ENCODE assay signal across 17 mouse cellular contexts in the genomic region with DNA sequence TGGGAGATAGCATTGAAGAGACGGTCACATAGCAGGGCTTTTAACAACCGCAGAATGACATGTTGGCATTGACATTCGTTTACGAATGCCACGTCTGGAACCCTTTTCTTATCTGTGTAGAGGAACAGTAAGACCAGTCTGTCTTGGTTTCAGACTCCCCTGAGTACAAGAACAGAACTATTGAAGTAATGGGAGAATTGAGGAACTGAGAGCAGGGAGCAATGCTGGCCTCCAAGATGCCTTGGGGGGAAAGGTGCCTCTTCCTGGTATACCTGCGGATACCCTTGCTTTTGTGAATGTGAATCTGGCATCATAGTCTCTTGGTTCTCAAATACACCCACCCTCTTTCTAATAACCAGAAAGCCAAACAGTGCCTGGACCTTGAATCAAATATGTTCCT. TPM values are rescaled to one million over a fixed set of nuclear protein-coding genes. Genes with fewer than 3 reads are reported as not detected.
DNase-seq lines count a peak whose midpoint lies in the region; ATAC-seq lines count a peak whose summit lies in the region.
"Had no signal": no experiment of that assay in that cellular context is flagged by ENCODE, and none has a peak within 500 bp of the region (broad histone marks: within the 10 kb centered on the region; RNA-seq: fewer than 3 reads in every experiment).

No protein-coding gene starts in this region.

- H3K27ac ChIP-seq in forebrain, embryonic 12.5 days: peak overlapping the region; percentile 42; the same call in 1 of the 2 replicates
- H3K27ac ChIP-seq in forebrain, embryonic 16.5 days (ENCODE audit: low read length): no peak overlapping the region
- H3K27ac ChIP-seq in hindbrain, embryonic 10.5 days: peak overlapping the region; percentile 96; the same call in 1 of the 2 replicates
- H3K27ac ChIP-seq in hindbrain, embryonic 16.5 days (ENCODE audit: low read depth, low read length): no peak overlapping the region
- H3K27ac ChIP-seq in neural tube, embryonic 13.5 days (replicated peaks): 0 out of 2 replicates have a peak overlapping the region, but pooled peaks have one; percentile 18
- H3K27ac ChIP-seq: embryonic facial prominence, embryonic 13.5 days; liver, embryonic 15.5 days had no signal

- no peaks in the 10 kb centered on the region for H3K27me3 ChIP-seq in forebrain, embryonic 12.5 days
- H3K27me3 ChIP-seq in forebrain, embryonic 16.5 days (replicated peaks; ENCODE audit: control insufficient read depth, insufficient read depth, low read length): no peaks in the 10 kb centered on the region
- H3K27me3 ChIP-seq in hindbrain, embryonic 10.5 days (ENCODE audit: insufficient read depth, poor library complexity, severe bottlenecking): no peaks in the 10 kb centered on the region
- H3K27me3 ChIP-seq in hindbrain, embryonic 16.5 days (replicated peaks; ENCODE audit: control insufficient read depth, insufficient read depth, low read length): no peaks in the 10 kb centered on the region
- no peaks in the 10 kb centered on the region for H3K27me3 ChIP-seq in neural tube, embryonic 13.5 days
- no peaks in the 10 kb centered on the region for H3K27me3 ChIP-seq in splenic B cell, adult 2 months (ENCODE audit: control insufficient read depth, insufficient read depth, low read length, poor library complexity, severe bottlenecking)
- H3K27me3 ChIP-seq: embryonic facial prominence, embryonic 13.5 days; limb, embryonic 13.5 days; midbrain, embryonic 13.5 days had no signal

- no peak overlapping the region for H3K9ac ChIP-seq in forebrain, embryonic 12.5 days
- no peak overlapping the region for H3K9ac ChIP-seq in forebrain, embryonic 16.5 days (replicated peaks; ENCODE audit: low read depth, low read length)
- no peak overlapping the region for H3K9ac ChIP-seq in hindbrain, embryonic 16.5 days (ENCODE audit: low read depth, low read length)
- H3K9ac ChIP-seq in neural tube, embryonic 13.5 days: no peak overlapping the region
- H3K9ac ChIP-seq: embryonic facial prominence, embryonic 13.5 days; limb, embryonic 13.5 days; liver, embryonic 15.5 days; midbrain, embryonic 13.5 days had no signal

- H3K9me3 ChIP-seq in forebrain, embryonic 12.5 days: no peaks in the 10 kb centered on the region
- H3K9me3 ChIP-seq in forebrain, embryonic 16.5 days (ENCODE audit: control insufficient read depth, low read length): no peaks in the 10 kb centered on the region
- no peaks in the 10 kb centered on the region for H3K9me3 ChIP-seq in hindbrain, embryonic 10.5 days
- H3K9me3 ChIP-seq in hindbrain, embryonic 16.5 days (ENCODE audit: control insufficient read depth, low read length): no peaks in the 10 kb centered on the region
- H3K9me3 ChIP-seq in neural tube, embryonic 13.5 days: no peaks in the 10 kb centered on the region
- H3K9me3 ChIP-seq: embryonic facial prominence, embryonic 13.5 days; limb, embryonic 13.5 days; liver, embryonic 15.5 days; midbrain, embryonic 13.5 days had no signal

- H3K4me2 ChIP-seq in forebrain, embryonic 12.5 days: no peak overlapping the region
- no peak overlapping the region for H3K4me2 ChIP-seq in forebrain, embryonic 16.5 days (ENCODE audit: low read length)
- no peak overlapping the region for H3K4me2 ChIP-seq in hindbrain, embryonic 16.5 days (ENCODE audit: low read length)
- H3K4me2 ChIP-seq in neural tube, embryonic 13.5 days: no peak overlapping the region
- H3K4me2 ChIP-seq: embryonic facial prominence, embryonic 13.5 days; liver, embryonic 15.5 days; midbrain, embryonic 13.5 days had no signal

- 90% methylated on average over 6 of the region's 6 CpGs for WGBS in forebrain, embryonic 12.5 days
- 76% methylated on average over 6 of the region's 6 CpGs for WGBS in forebrain, embryonic 16.5 days
- 92% methylated on average over 6 of the region's 6 CpGs for WGBS in hindbrain, embryonic 10.5 days
- WGBS in hindbrain, embryonic 16.5 days: 81% methylated on average over 6 of the region's 6 CpGs
- WGBS in neural tube, embryonic 13.5 days: 81% methylated on average over 6 of the region's 6 CpGs

- no peaks in the 10 kb centered on the region for H3K36me3 ChIP-seq in forebrain, embryonic 12.5 days (replicated peaks)
- H3K36me3 ChIP-seq in forebrain, embryonic 16.5 days (ENCODE audit: control insufficient read depth, insufficient read depth): no peaks in the 10 kb centered on the region
- peaks cover 6% of the 10 kb centered on the region for H3K36me3 ChIP-seq in hindbrain, embryonic 10.5 days
- H3K36me3 ChIP-seq in hindbrain, embryonic 16.5 days (ENCODE audit: control insufficient read depth, insufficient read depth, low read length): no peaks in the 10 kb centered on the region
- H3K36me3 ChIP-seq in neural tube, embryonic 13.5 days: no peaks in the 10 kb centered on the region
- no peaks in the 10 kb centered on the region for H3K36me3 ChIP-seq in splenic B cell, adult 2 months (ENCODE audit: control insufficient read depth, insufficient read depth, low read length, poor library complexity, severe bottlenecking)
- H3K36me3 ChIP-seq: liver, embryonic 15.5 days; midbrain, embryonic 13.5 days had no signal

- H3K4me3 ChIP-seq in forebrain, embryonic 12.5 days (replicated peaks): no peak overlapping the region
- no peak overlapping the region for H3K4me3 ChIP-seq in forebrain, embryonic 16.5 days (replicated peaks; ENCODE audit: low read length)
- H3K4me3 ChIP-seq in hindbrain, embryonic 10.5 days: no peak overlapping the region
- H3K4me3 ChIP-seq in hindbrain, embryonic 16.5 days (ENCODE audit: low read length): no peak overlapping the region
- H3K4me3 ChIP-seq in neural tube, embryonic 13.5 days: no peak overlapping the region
- H3K4me3 ChIP-seq: embryonic facial prominence, embryonic 13.5 days; limb, embryonic 13.5 days; liver, embryonic 15.5 days; midbrain, embryonic 13.5 days had no signal

- H3K4me1 ChIP-seq in forebrain, embryonic 12.5 days: peaks cover 77% of the 10 kb centered on the region
- H3K4me1 ChIP-seq in forebrain, embryonic 16.5 days (replicated peaks; ENCODE audit: control insufficient read depth, insufficient read depth, low read length): peaks cover 43% of the 10 kb centered on the region
- peaks cover 97% of the 10 kb centered on the region for H3K4me1 ChIP-seq in hindbrain, embryonic 10.5 days (replicated peaks)
- H3K4me1 ChIP-seq in hindbrain, embryonic 16.5 days (ENCODE audit: control insufficient read depth, insufficient read depth, low read depth, low read length): peaks cover 42% of the 10 kb centered on the region
- peaks cover 99% of the 10 kb centered on the region for H3K4me1 ChIP-seq in neural tube, embryonic 13.5 days (replicated peaks)

- DNase-seq in hindbrain, embryonic 10.5 days (ENCODE audit: low spot score): no peak
- no peak for DNase-seq in neural tube, embryonic 10.5 days (ENCODE audit: extremely low spot score, low spot score)
- DNase-seq in splenic B cell, adult 2 months (ENCODE audit: low read depth, low spot score): peak; percentile 30
- no peak for DNase-seq in adrenal gland, postnatal 10 days
- DNase-seq: adrenal gland, postnatal 14 days; cerebellum, adult 8-10 months; gastrocnemius, postnatal 36 days; lung, postnatal 14 days; right cerebral cortex, adult 18-20 months had no signal

- ATAC-seq in forebrain, embryonic 12.5 days (ENCODE audit: low FRiP score): no peak
- ATAC-seq in forebrain, embryonic 16.5 days: no peak
- no peak for ATAC-seq in hindbrain, embryonic 16.5 days
- no peak for ATAC-seq in neural tube, embryonic 13.5 days (ENCODE audit: low read depth)
- ATAC-seq: midbrain, embryonic 13.5 days had no signal

RNA-seq across cellular contexts. Expression of a gene that starts 18.7 kb away (rescaled TPM):
- 41.1 and 42.5 TPM in 2 replicates for polyA plus RNA-seq in forebrain, embryonic 12.5 days (2016; fragmentation: Nextera tagmentation; extraction: Ambion mirVana)
- polyA plus RNA-seq in forebrain, embryonic 16.5 days (2015; fragmentation: Nextera tagmentation; extraction: Ambion mirVana): 36.0 and 40.3 TPM in 2 replicates
- 20.5 and 27.1 TPM in 2 replicates for polyA plus RNA-seq in hindbrain, embryonic 10.5 days (2016; fragmentation: Nextera tagmentation; extraction: Ambion mirVana)
- polyA plus RNA-seq in hindbrain, embryonic 16.5 days (2015; fragmentation: Nextera tagmentation; extraction: Ambion mirVana): 29.9 and 41.3 TPM in 2 replicates
- polyA plus RNA-seq in neural tube, embryonic 13.5 days (2015; fragmentation: Nextera tagmentation; extraction: Ambion mirVana): 51.3 and 59.1 TPM in 2 replicates
- total RNA-seq in adrenal gland, postnatal 10 days (2021): 10 to 100 TPM; 32.4 to 43.1 TPM

RNA-seq across cellular contexts. Expression of a gene that starts 48.5 kb away (rescaled TPM):
- polyA plus RNA-seq in forebrain, embryonic 12.5 days (2016; fragmentation: Nextera tagmentation; extraction: Ambion mirVana): 84.8 and 91.5 TPM in 2 replicates
- 59.7 and 68.1 TPM in 2 replicates for polyA plus RNA-seq in forebrain, embryonic 16.5 days (2015; fragmentation: Nextera tagmentation; extraction: Ambion mirVana)
- 64.7 and 64.8 TPM in 2 replicates for polyA plus RNA-seq in hindbrain, embryonic 10.5 days (2016; fragmentation: Nextera tagmentation; extraction: Ambion mirVana)
- polyA plus RNA-seq in hindbrain, embryonic 16.5 days (2015; fragmentation: Nextera tagmentation; extraction: Ambion mirVana): 32.3 and 38.9 TPM in 2 replicates
- 53.9 and 62.8 TPM in 2 replicates for polyA plus RNA-seq in neural tube, embryonic 13.5 days (2015; fragmentation: Nextera tagmentation; extraction: Ambion mirVana)
- total RNA-seq in adrenal gland, postnatal 10 days (2021): 10 to 100 TPM; 37.8 to 41.3 TPM

Comparison
In these comparisons a context has a peak if more than half of its experiments do, and no peak if none do; other contexts are left out.
1. H3K27ac ChIP-seq: peak in forebrain, embryonic 12.5 days (single experiment), hindbrain, embryonic 10.5 days (single experiment) and neural tube, embryonic 13.5 days (single experiment); none in forebrain, embryonic 16.5 days (single experiment) and hindbrain, embryonic 16.5 days (single experiment).